Comparison of ENCODE assay signal across 30 mouse cellular contexts in the genomic region with DNA sequence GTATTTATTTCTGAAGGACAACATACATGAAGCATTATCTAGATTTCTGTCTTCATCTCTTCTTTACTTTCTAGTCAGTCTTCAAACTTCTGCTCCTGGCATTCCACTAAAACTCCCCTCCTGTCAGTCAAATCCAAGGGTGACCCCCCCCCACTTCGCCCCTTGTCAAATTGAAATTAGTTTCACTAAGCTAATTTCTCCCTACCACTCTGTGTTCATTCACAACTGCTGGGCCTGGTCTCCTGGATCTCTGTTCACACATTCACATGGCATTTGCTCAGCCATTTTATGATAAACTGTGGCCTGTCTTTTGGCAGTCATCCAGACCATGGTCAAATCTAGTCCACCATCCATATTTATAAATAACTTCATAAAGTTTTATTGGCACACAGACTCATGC.
DNase-seq lines count a peak whose midpoint lies in the region; ATAC-seq lines count a peak whose summit lies in the region.
"Had no signal": no experiment of that assay in that cellular context is flagged by ENCODE, and none has a peak within 500 bp of the region (broad histone marks: within the 10 kb centered on the region; RNA-seq: fewer than 3 reads in every experiment).

No protein-coding gene starts in this region.

- 89% methylated on average over 1 of the region's 1 CpGs for WGBS in forebrain, embryonic 11.5 days
- WGBS in forebrain, embryonic 16.5 days = 59% methylated on average over 1 of the region's 1 CpGs
- 70% methylated on average over 1 of the region's 1 CpGs for WGBS in forebrain, embryonic 15.5 days
- 89% methylated on average over 1 of the region's 1 CpGs for WGBS in forebrain, embryonic 12.5 days
- 77% methylated on average over 1 of the region's 1 CpGs for WGBS in lung, embryonic 16.5 days

- H3K4me3 ChIP-seq in forebrain, embryonic 11.5 days (ENCODE audit: low read depth, low read length) = no peak overlapping the region
- no peak overlapping the region for H3K4me3 ChIP-seq in forebrain, embryonic 16.5 days (replicated peaks; ENCODE audit: low read length)
- H3K4me3 ChIP-seq in forebrain, embryonic 15.5 days = no peak overlapping the region
- no peak overlapping the region for H3K4me3 ChIP-seq in forebrain, embryonic 12.5 days (replicated peaks)
- H3K4me3 ChIP-seq in lung, embryonic 16.5 days (ENCODE audit: low read length) = no peak overlapping the region
- H3K4me3 ChIP-seq: embryonic facial prominence, embryonic 12.5 days; embryonic facial prominence, embryonic 15.5 days; heart, adult 2 months; heart, embryonic 10.5 days had no signal

- no peaks in the 10 kb centered on the region for H3K9me3 ChIP-seq in forebrain, embryonic 11.5 days (ENCODE audit: control insufficient read depth, low read length)
- no peaks in the 10 kb centered on the region for H3K9me3 ChIP-seq in forebrain, embryonic 16.5 days (ENCODE audit: control insufficient read depth, low read length)
- H3K9me3 ChIP-seq in forebrain, embryonic 15.5 days = no peaks in the 10 kb centered on the region
- H3K9me3 ChIP-seq in forebrain, embryonic 12.5 days = no peaks in the 10 kb centered on the region
- H3K9me3 ChIP-seq in lung, embryonic 16.5 days (ENCODE audit: control insufficient read depth, low read length) = no peaks in the 10 kb centered on the region
- H3K9me3 ChIP-seq: embryonic facial prominence, embryonic 12.5 days; embryonic facial prominence, embryonic 15.5 days; heart, embryonic 10.5 days; heart, embryonic 13.5 days had no signal

- no peak for ATAC-seq in forebrain, embryonic 11.5 days (replicated peaks; ENCODE audit: low FRiP score)
- ATAC-seq in forebrain, embryonic 16.5 days = no peak
- ATAC-seq in forebrain, embryonic 15.5 days (replicated peaks) = no peak
- ATAC-seq in forebrain, embryonic 12.5 days (ENCODE audit: low FRiP score) = no peak
- ATAC-seq in lung, embryonic 16.5 days (ENCODE audit: low read depth) = no peak
- ATAC-seq: activated CD4-positive, CD25-positive, alpha-beta regulatory T cell, adult 4 months; inflammation-experienced regulatory T-cells, adult 6 months; intestine, embryonic 16.5 days had no signal

- H3K27ac ChIP-seq in forebrain, embryonic 11.5 days (ENCODE audit: low read depth, low read length) = no peak overlapping the region
- no peak overlapping the region for H3K27ac ChIP-seq in forebrain, embryonic 16.5 days (ENCODE audit: low read length)
- peak overlapping the region; percentile 32; the same call in 1 of the 2 replicates for H3K27ac ChIP-seq in forebrain, embryonic 15.5 days (replicated peaks)
- H3K27ac ChIP-seq in forebrain, embryonic 12.5 days = no peak overlapping the region
- peak overlapping the region; percentile 59; the same call in 1 of the 2 replicates for H3K27ac ChIP-seq in lung, embryonic 16.5 days (ENCODE audit: low read length)
- H3K27ac ChIP-seq: heart, adult 2 months; heart, embryonic 10.5 days; hindbrain, embryonic 14.5 days; hindbrain, postnatal 0 days had no signal

- H3K27me3 ChIP-seq in forebrain, embryonic 11.5 days (ENCODE audit: control insufficient read depth, insufficient read depth, low read length) = no peaks in the 10 kb centered on the region
- H3K27me3 ChIP-seq in forebrain, embryonic 16.5 days (replicated peaks; ENCODE audit: control insufficient read depth, insufficient read depth, low read length) = no peaks in the 10 kb centered on the region
- no peaks in the 10 kb centered on the region for H3K27me3 ChIP-seq in forebrain, embryonic 15.5 days
- no peaks in the 10 kb centered on the region for H3K27me3 ChIP-seq in forebrain, embryonic 12.5 days
- no peaks in the 10 kb centered on the region; the same call in 1 of the 2 replicates for H3K27me3 ChIP-seq in lung, embryonic 16.5 days (ENCODE audit: control insufficient read depth, insufficient read depth, low read depth, low read length)
- H3K27me3 ChIP-seq: CH12.LX; embryonic facial prominence, embryonic 12.5 days; embryonic facial prominence, embryonic 15.5 days had no signal

- H3K4me1 ChIP-seq in forebrain, embryonic 11.5 days (replicated peaks; ENCODE audit: control insufficient read depth, insufficient read depth, low read length) = no peaks in the 10 kb centered on the region
- peaks cover 25% of the 10 kb centered on the region for H3K4me1 ChIP-seq in forebrain, embryonic 16.5 days (replicated peaks; ENCODE audit: control insufficient read depth, insufficient read depth, low read length)
- peaks cover 23% of the 10 kb centered on the region for H3K4me1 ChIP-seq in forebrain, embryonic 15.5 days
- peaks cover 16% of the 10 kb centered on the region; the same call in 1 of the 2 replicates for H3K4me1 ChIP-seq in forebrain, embryonic 12.5 days
- peaks cover 29% of the 10 kb centered on the region for H3K4me1 ChIP-seq in lung, embryonic 16.5 days (replicated peaks; ENCODE audit: control insufficient read depth, insufficient read depth, low read length)

- H3K4me2 ChIP-seq in forebrain, embryonic 11.5 days (ENCODE audit: low read depth, low read length, severe bottlenecking) = no peak overlapping the region
- no peak overlapping the region for H3K4me2 ChIP-seq in forebrain, embryonic 16.5 days (ENCODE audit: low read length)
- H3K4me2 ChIP-seq in forebrain, embryonic 15.5 days (replicated peaks) = no peak overlapping the region
- H3K4me2 ChIP-seq in forebrain, embryonic 12.5 days = no peak overlapping the region
- H3K4me2 ChIP-seq in lung, embryonic 16.5 days (ENCODE audit: low read depth, low read length) = no peak overlapping the region
- H3K4me2 ChIP-seq: embryonic facial prominence, embryonic 12.5 days; embryonic facial prominence, embryonic 15.5 days; hindbrain, embryonic 14.5 days had no signal

- H3K9ac ChIP-seq in forebrain, embryonic 11.5 days (ENCODE audit: low read length) = no peak overlapping the region
- no peak overlapping the region for H3K9ac ChIP-seq in forebrain, embryonic 16.5 days (replicated peaks; ENCODE audit: low read depth, low read length)
- H3K9ac ChIP-seq in forebrain, embryonic 15.5 days (replicated peaks) = no peak overlapping the region
- no peak overlapping the region for H3K9ac ChIP-seq in forebrain, embryonic 12.5 days
- H3K9ac ChIP-seq in lung, embryonic 16.5 days (ENCODE audit: low read length) = no peak overlapping the region
- H3K9ac ChIP-seq: embryonic facial prominence, embryonic 12.5 days; embryonic facial prominence, embryonic 15.5 days; hindbrain, embryonic 14.5 days had no signal

- peak; percentile 16 for DNase-seq in forebrain, embryonic 11.5 days (ENCODE audit: low spot score)
- no peak for DNase-seq in lung, postnatal 25 days (ENCODE audit: low spot score)
- DNase-seq in NIH3T3 (ENCODE audit: low read depth) = peak; percentile 1
- DNase-seq in cerebellum, adult 18-20 months = no peak
- DNase-seq: adrenal gland, adult 8-10 months; adrenal gland, postnatal 25 days; B cell, adult 2 months; cerebellum, adult 2 months; cerebellum, adult 9-11 months; cerebellum, postnatal 25 days; gastrocnemius, postnatal 10 days; gastrocnemius, postnatal 36 days; heart, adult 2 months; heart, postnatal 14 days; heart, postnatal 4 days had no signal

- H3K36me3 ChIP-seq in forebrain, embryonic 11.5 days (ENCODE audit: control insufficient read depth, insufficient read depth, low read length) = no peaks in the 10 kb centered on the region
- no peaks in the 10 kb centered on the region for H3K36me3 ChIP-seq in forebrain, embryonic 16.5 days (ENCODE audit: control insufficient read depth, insufficient read depth)
- no peaks in the 10 kb centered on the region for H3K36me3 ChIP-seq in forebrain, embryonic 15.5 days
- no peaks in the 10 kb centered on the region for H3K36me3 ChIP-seq in forebrain, embryonic 12.5 days (replicated peaks)
- H3K36me3 ChIP-seq in lung, embryonic 16.5 days (ENCODE audit: control insufficient read depth, insufficient read depth, low read length) = no peaks in the 10 kb centered on the region
- H3K36me3 ChIP-seq: embryonic facial prominence, embryonic 12.5 days; embryonic facial prominence, embryonic 15.5 days; G1E; heart, embryonic 10.5 days; heart, embryonic 13.5 days had no signal

Comparison
In these comparisons a context has a peak if more than half of its experiments do, and no peak if none do; other contexts are left out.
1. H3K27ac ChIP-seq: peak in forebrain, embryonic 15.5 days (single experiment) and lung, embryonic 16.5 days (single experiment); none in forebrain, embryonic 11.5 days (single experiment), forebrain, embryonic 16.5 days (single experiment) and forebrain, embryonic 12.5 days (single experiment).
2. DNase-seq: peak in forebrain, embryonic 11.5 days (single experiment) and NIH3T3 (single experiment); none in lung, postnatal 25 days (single experiment) and cerebellum, adult 18-20 months (0 of 2).